Mouse (Mus musculus): ENCODE measurements around the gene 4933427D14Rik. TPM values are rescaled to one million over a fixed set of nuclear protein-coding genes. Genes with fewer than 3 reads are reported as not detected.
"Not testable (repeated sequence)": the region's sequence is repeated elsewhere in the genome, so short reads cannot be mapped to it uniquely, and the experiment has no call there.

The 4933427D14Rik gene
- polyA plus RNA-seq, 1 experiment from 2014 or later = 9.6 TPM

- H3K9ac ChIP-seq = no peak overlapping the region
- no peaks in the 10 kb centered on the region for H3K27me3 ChIP-seq (replicated peaks)
- peaks cover 20% of the 10 kb centered on the region for H3K36me3 ChIP-seq
- no peak overlapping the region for H3K4me3 ChIP-seq
- no peaks in the 10 kb centered on the region for H3K9me3 ChIP-seq (replicated peaks)
- no peak overlapping the region for H3K4me2 ChIP-seq
- peaks cover 14% of the 10 kb centered on the region for H3K4me1 ChIP-seq (replicated peaks)
- no peak overlapping the region for H3K27ac ChIP-seq (ENCODE audit: poor library complexity, severe bottlenecking)
- no peak for ATAC-seq (ENCODE audit: insufficient number of reproducible peaks, low FRiP score)
- WGBS = 76% methylated on average over 1 of the region's 1 CpGs
Measured at GRCm38 (mm10) chr11:72203440-72203839, 3.8 kb downstream of the 4933427D14Rik start.

- Histone ChIP-seq H3K9ac (no peak overlapping the region), H3K36me3 (peaks cover 32% of the 10 kb centered on the region), H3K4me1 (replicated peaks) (no peaks in the 10 kb centered on the region), H3K4me2 (no peak overlapping the region), H3K27me3 (replicated peaks) (no peaks in the 10 kb centered on the region), H3K4me3 (no peak overlapping the region), H3K27ac (ENCODE audit: poor library complexity, severe bottlenecking) (no peak overlapping the region), H3K9me3 (replicated peaks) (no peaks in the 10 kb centered on the region)
- ATAC-seq (ENCODE audit: insufficient number of reproducible peaks, low FRiP score) = no peak
- WGBS = 85% methylated on average over 8 of the region's 8 CpGs
Measured at GRCm38 (mm10) chr11:72196506-72196905, 10.8 kb downstream of the 4933427D14Rik start.

GRCm38 (mm10) chr11:72194259-72194658 is 13.0 kb downstream of the 4933427D14Rik start:
- Histone ChIP-seq H3K4me2 (no peak overlapping the region), H3K27ac (ENCODE audit: poor library complexity, severe bottlenecking) (no peak overlapping the region), H3K4me3 (no peak overlapping the region), H3K27me3 (replicated peaks) (no peaks in the 10 kb centered on the region), H3K4me1 (replicated peaks) (no peaks in the 10 kb centered on the region), H3K36me3 (peaks cover 40% of the 10 kb centered on the region), H3K9ac (no peak overlapping the region), H3K9me3 (replicated peaks) (no peaks in the 10 kb centered on the region)
- WGBS = 90% methylated on average over 2 of the region's 2 CpGs
- ATAC-seq (ENCODE audit: insufficient number of reproducible peaks, low FRiP score) = no peak

GRCm38 (mm10) chr11:72190857-72191256 is 16.4 kb downstream of the 4933427D14Rik start:
- H3K4me2 ChIP-seq = no peak overlapping the region
- no peaks in the 10 kb centered on the region for H3K4me1 ChIP-seq (replicated peaks)
- no peak overlapping the region for H3K27ac ChIP-seq (ENCODE audit: poor library complexity, severe bottlenecking)
- H3K9ac ChIP-seq = no peak overlapping the region
- no peak for ATAC-seq (ENCODE audit: insufficient number of reproducible peaks, low FRiP score)
- no peaks in the 10 kb centered on the region for H3K27me3 ChIP-seq (replicated peaks)
- peaks cover 38% of the 10 kb centered on the region for H3K36me3 ChIP-seq
- WGBS = 89% methylated on average over 1 of the region's 1 CpGs
- H3K4me3 ChIP-seq = no peak overlapping the region
- H3K9me3 ChIP-seq (replicated peaks) = no peaks in the 10 kb centered on the region

GRCm38 (mm10) chr11:72184252-72184651 is 23.0 kb downstream of the 4933427D14Rik start:
- peaks cover 40% of the 10 kb centered on the region for H3K36me3 ChIP-seq
- H3K27ac ChIP-seq (ENCODE audit: poor library complexity, severe bottlenecking) = no peak overlapping the region
- H3K4me2 ChIP-seq = no peak overlapping the region
- WGBS = 60% methylated on average over 4 of the region's 4 CpGs
- no peak for ATAC-seq (ENCODE audit: insufficient number of reproducible peaks, low FRiP score)
- H3K4me3 ChIP-seq = no peak overlapping the region
- no peaks in the 10 kb centered on the region for H3K9me3 ChIP-seq (replicated peaks)
- 0 out of 2 replicates have a peak, but pooled peaks cover 3% of the 10 kb centered on the region for H3K4me1 ChIP-seq (replicated peaks)
- H3K9ac ChIP-seq = no peak overlapping the region
- H3K27me3 ChIP-seq (replicated peaks) = no peaks in the 10 kb centered on the region

- Histone ChIP-seq H3K9me3 (replicated peaks) (no peaks in the 10 kb centered on the region), H3K27ac (ENCODE audit: poor library complexity, severe bottlenecking) (no peak overlapping the region), H3K9ac (no peak overlapping the region), H3K36me3 (peaks cover 49% of the 10 kb centered on the region), H3K27me3 (replicated peaks) (no peaks in the 10 kb centered on the region), H3K4me3 (no peak overlapping the region), H3K4me1 (replicated peaks) (0 out of 2 replicates have a peak, but pooled peaks cover 3% of the 10 kb centered on the region), H3K4me2 (no peak overlapping the region)
- 84% methylated on average over 4 of the region's 4 CpGs for WGBS
- ATAC-seq (ENCODE audit: insufficient number of reproducible peaks, low FRiP score) = no peak
Measured at GRCm38 (mm10) chr11:72181136-72181535, 26.1 kb downstream of the 4933427D14Rik start.

GRCm38 (mm10) chr11:72180556-72180955 is 26.7 kb downstream of the 4933427D14Rik start:
- peaks cover 51% of the 10 kb centered on the region for H3K36me3 ChIP-seq
- ATAC-seq (ENCODE audit: insufficient number of reproducible peaks, low FRiP score) = no peak
- H3K4me2 ChIP-seq = no peak overlapping the region
- H3K4me3 ChIP-seq = no peak overlapping the region
- no peak overlapping the region for H3K27ac ChIP-seq (ENCODE audit: poor library complexity, severe bottlenecking)
- H3K9ac ChIP-seq = no peak overlapping the region
- no peaks in the 10 kb centered on the region for H3K9me3 ChIP-seq (replicated peaks)
- 90% methylated on average over 5 of the region's 5 CpGs for WGBS
- H3K27me3 ChIP-seq (replicated peaks) = no peaks in the 10 kb centered on the region
- H3K4me1 ChIP-seq (replicated peaks) = 0 out of 2 replicates have a peak, but pooled peaks cover 3% of the 10 kb centered on the region

GRCm38 (mm10) chr11:72176553-72176952 is 30.7 kb downstream of the 4933427D14Rik start:
- H3K9me3 ChIP-seq (replicated peaks) = no peaks in the 10 kb centered on the region
- H3K36me3 ChIP-seq = peaks cover 75% of the 10 kb centered on the region
- H3K4me2 ChIP-seq = no peak overlapping the region
- no peak overlapping the region for H3K9ac ChIP-seq
- no peaks in the 10 kb centered on the region for H3K4me1 ChIP-seq (replicated peaks)
- ATAC-seq (ENCODE audit: insufficient number of reproducible peaks, low FRiP score) = no peak
- no peak overlapping the region for H3K27ac ChIP-seq (ENCODE audit: poor library complexity, severe bottlenecking)
- no peaks in the 10 kb centered on the region for H3K27me3 ChIP-seq (replicated peaks)
- no peak overlapping the region for H3K4me3 ChIP-seq
- WGBS = 68% methylated on average over 3 of the region's 3 CpGs

- 86% methylated on average over 5 of the region's 5 CpGs for WGBS
- Histone ChIP-seq H3K27me3 (replicated peaks) (no peaks in the 10 kb centered on the region), H3K9me3 (replicated peaks) (no peaks in the 10 kb centered on the region), H3K27ac (ENCODE audit: poor library complexity, severe bottlenecking) (no peak overlapping the region), H3K4me3 (no peak overlapping the region), H3K4me2 (no peak overlapping the region), H3K9ac (no peak overlapping the region), H3K36me3 (peaks cover 71% of the 10 kb centered on the region), H3K4me1 (replicated peaks) (no peaks in the 10 kb centered on the region)
- no peak for ATAC-seq (ENCODE audit: insufficient number of reproducible peaks, low FRiP score)
Measured at GRCm38 (mm10) chr11:72175966-72176365, 31.3 kb downstream of the 4933427D14Rik start.

- Histone ChIP-seq H3K36me3 (peaks cover 75% of the 10 kb centered on the region), H3K27ac (ENCODE audit: poor library complexity, severe bottlenecking) (no peak overlapping the region), H3K4me2 (no peak overlapping the region), H3K9ac (no peak overlapping the region), H3K27me3 (replicated peaks) (no peaks in the 10 kb centered on the region), H3K4me3 (no peak overlapping the region), H3K4me1 (replicated peaks) (no peaks in the 10 kb centered on the region), H3K9me3 (replicated peaks) (no peaks in the 10 kb centered on the region)
- 90% methylated on average over 6 of the region's 6 CpGs for WGBS
- ATAC-seq (ENCODE audit: insufficient number of reproducible peaks, low FRiP score) = no peak
Measured at GRCm38 (mm10) chr11:72174721-72175120, 32.5 kb downstream of the 4933427D14Rik start.

GRCm38 (mm10) chr11:72173506-72173905 is 33.8 kb downstream of the 4933427D14Rik start:
- no peaks in the 10 kb centered on the region for H3K4me1 ChIP-seq (replicated peaks)
- no peak for ATAC-seq (ENCODE audit: insufficient number of reproducible peaks, low FRiP score)
- H3K9ac ChIP-seq = no peak overlapping the region
- H3K27me3 ChIP-seq (replicated peaks) = no peaks in the 10 kb centered on the region
- peaks cover 74% of the 10 kb centered on the region for H3K36me3 ChIP-seq
- no peak overlapping the region for H3K4me3 ChIP-seq
- H3K27ac ChIP-seq (ENCODE audit: poor library complexity, severe bottlenecking) = no peak overlapping the region
- 79% methylated on average over 5 of the region's 5 CpGs for WGBS
- H3K4me2 ChIP-seq = no peak overlapping the region
- H3K9me3 ChIP-seq (replicated peaks) = no peaks in the 10 kb centered on the region

- not testable (repeated sequence) for H3K27me3 ChIP-seq (replicated peaks); H3K27ac ChIP-seq (ENCODE audit: poor library complexity, severe bottlenecking); H3K9ac ChIP-seq; H3K4me1 ChIP-seq (replicated peaks); H3K9me3 ChIP-seq (replicated peaks); ATAC-seq (ENCODE audit: insufficient number of reproducible peaks, low FRiP score); H3K4me3 ChIP-seq; H3K4me2 ChIP-seq
- peaks cover 71% of the 10 kb centered on the region for H3K36me3 ChIP-seq
- 80% methylated on average over 4 of the region's 4 CpGs for WGBS
Measured at GRCm38 (mm10) chr11:72171906-72172305, 35.4 kb downstream of the 4933427D14Rik start.
